Mouse (Mus musculus) embryonic facial prominence, embryonic 14.5 days (tissue): ENCODE measurements around the gene Cyp4b1. TPM values are rescaled to one million over a fixed set of nuclear protein-coding genes. Genes with fewer than 3 reads are reported as not detected.

Experiments used
- ATAC-seq: fragments of 200-750 bp; cut with Nextera tagmentation; 2 replicates; pipeline ENCODE4 v1.8.0; 2017; ENCODE audit warnings: low read depth, moderate number of reproducible peaks, moderate TSS enrichment
- DNase-seq: peaks from one replicate; pipeline ENCODE4 v3.0.0-alpha.2; 2015; ENCODE audit warnings: low spot score
- H3K27ac ChIP-seq: fragments of 300-500 bp; sonication (generic); replicated peaks from 2 replicates; pipeline ENCODE4 v1.5.1; 2014; ENCODE audit warnings: low read depth, mild to moderate bottlenecking, low read length, moderate library complexity
- H3K27me3 ChIP-seq: fragments of 300-500 bp; sonication (generic); replicated peaks from 2 replicates; pipeline ENCODE4 v1.6.1; 2014; ENCODE audit warnings: low read length; ENCODE audit not compliant: control insufficient read depth, insufficient read depth
- H3K36me3 ChIP-seq: fragments of 300-500 bp; sonication (generic); 2 replicates; pipeline ENCODE4 v1.6.1; 2014; ENCODE audit warnings: low read length, mixed read lengths; ENCODE audit not compliant: control insufficient read depth, insufficient read depth
- H3K4me1 ChIP-seq: fragments of 300-500 bp; sonication (generic); 2 replicates; pipeline ENCODE4 v1.6.1; 2014; ENCODE audit warnings: antibody characterized with exemption, low read length; ENCODE audit not compliant: control insufficient read depth, insufficient read depth
- H3K4me2 ChIP-seq: fragments of 300-500 bp; sonication (generic); 2 replicates; pipeline ENCODE4 v1.6.1; 2014; ENCODE audit warnings: low read depth, mild to moderate bottlenecking, low read length, moderate library complexity, mixed read lengths
- H3K4me3 ChIP-seq: fragments of 300-500 bp; sonication (generic); 2 replicates; pipeline ENCODE4 v1.5.1; 2014; ENCODE audit warnings: low read depth, mild to moderate bottlenecking, low read length
- H3K9ac ChIP-seq: fragments of 300-500 bp; sonication (generic); 2 replicates; pipeline ENCODE4 v1.6.1; 2014; ENCODE audit warnings: low read depth, mild to moderate bottlenecking, low read length, moderate library complexity, mixed read lengths
- H3K9me3 ChIP-seq: fragments of 300-500 bp; sonication (generic); 2 replicates; pipeline ENCODE4 v1.6.1; 2016; ENCODE audit warnings: low read length; ENCODE audit not compliant: control insufficient read depth
- WGBS: fragments of 180-500 bp; shearing (Covaris S2); extraction: QIAGEN DNeasy Blood & Tissue Kit; methylation state at CpG from one replicate; pipeline ENCODE4 v1.1.7; 2014; 5-methylcytosine and 5-hydroxymethylcytosine counted together
- polyA plus RNA-seq: library from polyadenylated mRNA; unstranded; fragments of >200 nt; fragmentation: Nextera tagmentation; extraction: Ambion mirVana; gene quantifications from 2 replicates; pipeline ENCODE4 v1.2.1, GENCODE M21; 2014

Cyp4b1 gene
- polyA plus RNA-seq, 1 experiment from 2014 or later, result 6.3 TPM

GRCm38 (mm10) chr4:115575776-115576175, 71.7 kb downstream of the Cyp4b1 start:
- WGBS, result 70% methylated on average over 2 of the region's 2 CpGs
- no peak overlapping the region for H3K9ac ChIP-seq

DNA sequence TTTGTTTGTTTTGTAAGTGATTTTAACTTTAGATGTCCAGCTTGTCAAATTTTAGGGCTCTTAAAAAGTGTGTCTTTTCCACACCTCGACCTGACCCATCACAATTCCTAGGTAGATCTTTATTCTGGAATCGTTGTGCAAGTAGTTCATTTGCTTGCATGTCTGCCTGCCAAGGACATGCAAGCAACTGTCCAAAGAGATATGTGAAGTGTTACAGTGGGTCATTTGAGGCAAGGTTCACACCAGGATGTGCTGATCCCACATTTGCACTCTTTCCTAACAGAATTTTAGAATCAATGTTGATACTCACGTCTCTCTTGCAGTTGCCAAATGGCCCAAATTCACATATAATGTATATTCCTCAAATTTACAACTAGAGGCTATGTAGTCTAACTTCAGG, 72.3 kb downstream of the Cyp4b1 start:
- H3K9me3 ChIP-seq, result no peaks in the 10 kb centered on the region
- H3K4me2 ChIP-seq, result no peak overlapping the region

More at GRCm38 (mm10) chr4:115575776-115576175, 71.7 kb downstream of the Cyp4b1 start:
- Histone ChIP-seq H3K4me2 (no peak overlapping the region), H3K4me1 (no peaks in the 10 kb centered on the region), H3K27me3 (no peaks in the 10 kb centered on the region), H3K9me3 (no peaks in the 10 kb centered on the region), H3K4me3 (no peak overlapping the region), H3K27ac (no peak overlapping the region), H3K36me3 (no peaks in the 10 kb centered on the region)
- DNase-seq, result no peak
- ATAC-seq, result no peak

More for the DNA sequence above, 72.3 kb downstream of the Cyp4b1 start:
- H3K27me3 ChIP-seq, result no peaks in the 10 kb centered on the region
- 74% methylated on average over 3 of the region's 3 CpGs for whole genome bisulfite sequencing
- DNase-seq, result no peak
- no peak overlapping the region for H3K27ac ChIP-seq
- no peak overlapping the region for H3K4me3 ChIP-seq
- no peak for ATAC-seq
- H3K9ac ChIP-seq, result no peak overlapping the region
- H3K4me1 ChIP-seq, result no peaks in the 10 kb centered on the region
- H3K36me3 ChIP-seq, result no peaks in the 10 kb centered on the region

Other genes starting within 250 kb of the Cyp4b1 start
- gene Cyp4a12b, start 236.1 kb downstream of the Cyp4b1 start, polyA plus RNA-seq, result 0.39 and 1.1 TPM in 2 replicates
- not detected in 2 replicates for gene Cyp4a30b, start 195.1 kb downstream of the Cyp4b1 start, polyA plus RNA-seq
- gene Cyp4a14, start 151.6 kb downstream of the Cyp4b1 start, polyA plus RNA-seq, result not detected in 2 replicates
- gene Cyp4a10, start 129.5 kb downstream of the Cyp4b1 start, polyA plus RNA-seq, result not detected in 2 replicates
- gene Cyp4a31, start 84.1 kb downstream of the Cyp4b1 start, polyA plus RNA-seq, result not detected in 2 replicates
- not detected in 2 replicates for gene Cyp4a32, start 46.8 kb downstream of the Cyp4b1 start, polyA plus RNA-seq
- 42.3 and 43.9 TPM in 2 replicates for gene Efcab14, start 90.0 kb upstream of the Cyp4b1 start, polyA plus RNA-seq
- gene Tex38, start 133.3 kb upstream of the Cyp4b1 start, polyA plus RNA-seq, result 0.26 TPM in 1 of 2 replicates, not detected in the other
- 54.4 and 58.7 TPM in 2 replicates for gene Atpaf1, start 137.1 kb upstream of the Cyp4b1 start, polyA plus RNA-seq
- 8.3 and 11.6 TPM in 2 replicates for gene Mob3c, start 180.4 kb upstream of the Cyp4b1 start, polyA plus RNA-seq
- gene Mknk1, start 191.5 kb upstream of the Cyp4b1 start, polyA plus RNA-seq, result 24.1 and 25.3 TPM in 2 replicates
- 0.31 TPM in 1 of 2 replicates, not detected in the other for gene Kncn, start 236.7 kb upstream of the Cyp4b1 start, polyA plus RNA-seq
- gene 6430628N08Rik, start 242.9 kb upstream of the Cyp4b1 start, polyA plus RNA-seq, result 0.10 and 0.29 TPM in 2 replicates